Mouse (Mus musculus): ENCODE results near the gene Skap1. TPM values are rescaled to one million over a fixed set of nuclear protein-coding genes. Genes with fewer than 3 reads are reported as not detected.

Skap1 gene
- polyA plus RNA-seq, 1 experiment = 3.0 TPM

GRCm38 (mm10) chr11:96725833-96726232 is 261.4 kb downstream of the Skap1 start:
- Histone ChIP-seq H3K36me3 (ENCODE audit: control insufficient read depth, insufficient read depth, low read length) (no peaks in the 10 kb centered on the region), H3K27ac (ENCODE audit: insufficient read depth, low read depth, low read length) (no peak overlapping the region), H3K4me3 (ENCODE audit: low read depth, low read length) (no peak overlapping the region), H3K27me3 (ENCODE audit: control insufficient read depth, insufficient read depth, low read length) (no peaks in the 10 kb centered on the region; the same call in 1 of the 2 replicates), H3K4me1 (ENCODE audit: control insufficient read depth, insufficient read depth, insufficient read length, low read length) (no peaks in the 10 kb centered on the region)
- 49% methylated on average over 1 of the region's 1 CpGs for WGBS
- no peak for TF ChIP-seq CTCF (IDR thresholded peaks at IDR 0.05; ENCODE audit: extremely low read depth, insufficient read length, insufficient replicate concordance, low read depth, low read length)
- no peak for TF ChIP-seq POLR2A (IDR thresholded peaks at IDR 0.05; ENCODE audit: low read depth, low read length)

DNA sequence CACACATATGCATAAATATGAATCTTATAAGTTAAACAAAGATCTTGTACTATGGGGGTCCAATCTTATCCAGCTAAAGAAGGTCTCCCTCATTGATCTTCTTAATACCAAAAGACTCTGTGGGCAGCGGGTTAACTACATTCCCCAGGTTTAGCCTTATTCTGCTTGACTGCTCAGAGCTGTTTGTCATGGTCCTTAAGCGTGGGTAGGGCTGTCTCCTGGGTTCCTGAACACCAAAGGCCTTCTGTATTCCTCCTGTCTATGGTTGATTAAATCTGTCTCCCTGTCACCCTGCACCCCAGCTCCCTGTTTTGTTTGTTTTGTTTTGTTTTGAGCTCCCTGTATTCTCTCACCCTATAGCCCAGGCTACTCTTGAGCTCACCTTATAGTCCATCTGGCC is 264.2 kb downstream of the Skap1 start:
- WGBS = 94% methylated on average over 2 of the region's 2 CpGs
- H3K36me3 ChIP-seq (ENCODE audit: control insufficient read depth, insufficient read depth, low read length) = no peaks in the 10 kb centered on the region
- no peak overlapping the region for H3K27ac ChIP-seq (ENCODE audit: insufficient read depth, low read depth, low read length)
- no peaks in the 10 kb centered on the region; the same call in 1 of the 2 replicates for H3K27me3 ChIP-seq (ENCODE audit: control insufficient read depth, insufficient read depth, low read length)
- no peak overlapping the region for H3K4me3 ChIP-seq (ENCODE audit: low read depth, low read length)
- TF ChIP-seq POLR2A (IDR thresholded peaks at IDR 0.05; ENCODE audit: low read depth, low read length) (no peak), CTCF (IDR thresholded peaks at IDR 0.05; ENCODE audit: extremely low read depth, insufficient read length, insufficient replicate concordance, low read depth, low read length) (no peak)
- H3K4me1 ChIP-seq (ENCODE audit: control insufficient read depth, insufficient read depth, insufficient read length, low read length) = no peaks in the 10 kb centered on the region

GRCm38 (mm10) chr11:96729462-96729861 is 265.1 kb downstream of the Skap1 start:
- Histone ChIP-seq H3K4me3 (ENCODE audit: low read depth, low read length) (no peak overlapping the region), H3K4me1 (ENCODE audit: control insufficient read depth, insufficient read depth, insufficient read length, low read length) (no peaks in the 10 kb centered on the region), H3K27me3 (ENCODE audit: control insufficient read depth, insufficient read depth, low read length) (no peaks in the 10 kb centered on the region; the same call in 1 of the 2 replicates), H3K27ac (ENCODE audit: insufficient read depth, low read depth, low read length) (no peak overlapping the region), H3K36me3 (ENCODE audit: control insufficient read depth, insufficient read depth, low read length) (no peaks in the 10 kb centered on the region)
- TF ChIP-seq CTCF (IDR thresholded peaks at IDR 0.05; ENCODE audit: extremely low read depth, insufficient read length, insufficient replicate concordance, low read depth, low read length) = no peak
- TF ChIP-seq POLR2A (IDR thresholded peaks at IDR 0.05; ENCODE audit: low read depth, low read length) = no peak
- WGBS = 31% methylated on average over 9 of the region's 9 CpGs

- H3K36me3 ChIP-seq (ENCODE audit: control insufficient read depth, insufficient read depth, low read length) = no peaks in the 10 kb centered on the region
- WGBS = 68% methylated on average over 5 of the region's 5 CpGs
- no peak for TF ChIP-seq POLR2A (IDR thresholded peaks at IDR 0.05; ENCODE audit: low read depth, low read length)
- H3K4me3 ChIP-seq (ENCODE audit: low read depth, low read length) = no peak overlapping the region
- H3K27ac ChIP-seq (ENCODE audit: insufficient read depth, low read depth, low read length) = no peak overlapping the region
- no peaks in the 10 kb centered on the region for H3K4me1 ChIP-seq (ENCODE audit: control insufficient read depth, insufficient read depth, insufficient read length, low read length)
- no peaks in the 10 kb centered on the region; the same call in 1 of the 2 replicates for H3K27me3 ChIP-seq (ENCODE audit: control insufficient read depth, insufficient read depth, low read length)
Observed at GRCm38 (mm10) chr11:96730327-96730726, 265.9 kb downstream of the Skap1 start.

- Histone ChIP-seq H3K36me3 (ENCODE audit: control insufficient read depth, insufficient read depth, low read length) (no peaks in the 10 kb centered on the region), H3K27me3 (ENCODE audit: control insufficient read depth, insufficient read depth, low read length) (peaks cover 5% of the 10 kb centered on the region), H3K27ac (ENCODE audit: insufficient read depth, low read depth, low read length) (no peak overlapping the region), H3K4me3 (ENCODE audit: low read depth, low read length) (no peak overlapping the region), H3K4me1 (ENCODE audit: control insufficient read depth, insufficient read depth, insufficient read length, low read length) (no peaks in the 10 kb centered on the region)
- WGBS = 33% methylated on average over 4 of the region's 4 CpGs
- no peak for TF ChIP-seq CTCF (IDR thresholded peaks at IDR 0.05; ENCODE audit: extremely low read depth, insufficient read length, insufficient replicate concordance, low read depth, low read length)
- no peak for TF ChIP-seq POLR2A (IDR thresholded peaks at IDR 0.05; ENCODE audit: low read depth, low read length)
Observed at GRCm38 (mm10) chr11:96732657-96733056, 268.3 kb downstream of the Skap1 start.

DNA sequence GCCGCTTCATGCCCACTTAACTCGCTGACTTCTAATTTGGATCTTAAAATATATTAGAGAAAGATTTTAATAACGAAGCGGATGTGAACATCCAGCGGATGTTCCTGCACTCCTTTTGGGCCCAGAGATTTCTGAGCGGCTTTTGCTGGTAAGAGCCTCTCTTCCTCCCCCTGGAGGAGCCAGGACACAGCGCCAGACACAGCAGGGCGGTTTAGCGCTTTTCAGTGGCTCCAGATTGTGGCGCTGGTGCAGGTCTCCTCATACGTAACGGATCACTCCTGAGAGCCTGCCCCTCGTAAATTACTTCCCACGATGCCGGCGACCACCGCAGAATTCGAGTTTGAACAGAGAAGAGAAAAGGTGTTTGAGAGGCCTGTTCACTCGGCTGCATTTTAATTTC is 271.5 kb downstream of the Skap1 start:
- H3K36me3 ChIP-seq (ENCODE audit: control insufficient read depth, insufficient read depth, low read length) = no peaks in the 10 kb centered on the region
- 22% methylated on average over 19 of the region's 19 CpGs for WGBS
- peak overlapping the region; percentile 30; the same call in 1 of the 2 replicates for H3K4me3 ChIP-seq (ENCODE audit: low read depth, low read length)
- H3K4me1 ChIP-seq (ENCODE audit: control insufficient read depth, insufficient read depth, insufficient read length, low read length) = no peaks in the 10 kb centered on the region
- TF ChIP-seq POLR2A (IDR thresholded peaks at IDR 0.05; ENCODE audit: low read depth, low read length) = no peak
- peak; percentile 26; the same call in 1 of the 2 replicates for TF ChIP-seq CTCF (IDR thresholded peaks at IDR 0.05; ENCODE audit: extremely low read depth, insufficient read length, insufficient replicate concordance, low read depth, low read length)
- no peak overlapping the region for H3K27ac ChIP-seq (ENCODE audit: insufficient read depth, low read depth, low read length)
- H3K27me3 ChIP-seq (ENCODE audit: control insufficient read depth, insufficient read depth, low read length) = peaks cover 8% of the 10 kb centered on the region; the same call in 1 of the 2 replicates

DNA sequence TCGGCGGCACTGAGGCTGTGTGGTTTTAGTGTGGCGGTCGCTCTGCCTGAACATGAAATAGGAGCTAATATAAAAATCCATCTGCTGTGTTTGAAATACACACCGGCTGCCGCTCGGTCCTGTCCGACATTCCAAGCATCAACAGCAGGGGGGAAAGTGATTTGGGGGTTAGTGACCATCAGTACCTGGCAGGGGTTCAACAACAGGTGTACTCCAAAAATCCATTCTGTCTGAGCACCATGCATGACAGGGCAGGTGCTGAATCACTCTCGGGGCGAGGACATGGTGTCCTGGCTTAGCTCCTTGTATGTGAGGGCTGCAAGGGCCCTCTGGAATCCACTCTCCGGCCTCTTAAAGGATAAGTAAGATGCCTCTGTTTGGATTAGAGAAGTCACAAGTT is 272.0 kb downstream of the Skap1 start:
- Histone ChIP-seq H3K27ac (ENCODE audit: insufficient read depth, low read depth, low read length) (no peak overlapping the region), H3K27me3 (ENCODE audit: control insufficient read depth, insufficient read depth, low read length) (peaks cover 8% of the 10 kb centered on the region; the same call in 1 of the 2 replicates), H3K36me3 (ENCODE audit: control insufficient read depth, insufficient read depth, low read length) (no peaks in the 10 kb centered on the region), H3K4me3 (ENCODE audit: low read depth, low read length) (no peak overlapping the region), H3K4me1 (ENCODE audit: control insufficient read depth, insufficient read depth, insufficient read length, low read length) (no peaks in the 10 kb centered on the region)
- TF ChIP-seq CTCF (IDR thresholded peaks at IDR 0.05; ENCODE audit: extremely low read depth, insufficient read length, insufficient replicate concordance, low read depth, low read length) (no peak), POLR2A (IDR thresholded peaks at IDR 0.05; ENCODE audit: low read depth, low read length) (no peak)
- 52% methylated on average over 11 of the region's 11 CpGs for WGBS

Data from small intestine, adult 2 months (tissue).